Mouse (Mus musculus) fibroblast of lung, adult 2 months (primary cell): ENCODE data around the gene Krtap3-1.
"Not testable (repeated sequence)": the region's sequence is repeated elsewhere in the genome, so short reads cannot be mapped to it uniquely, and the experiment has no call there.

ENCODE experiments used
- DNase-seq: peaks from one replicate; pipeline ENCODE4 v3.0.0-alpha.2; 2011; ENCODE audit warnings: low read depth

Gene Krtap3-1

DNA sequence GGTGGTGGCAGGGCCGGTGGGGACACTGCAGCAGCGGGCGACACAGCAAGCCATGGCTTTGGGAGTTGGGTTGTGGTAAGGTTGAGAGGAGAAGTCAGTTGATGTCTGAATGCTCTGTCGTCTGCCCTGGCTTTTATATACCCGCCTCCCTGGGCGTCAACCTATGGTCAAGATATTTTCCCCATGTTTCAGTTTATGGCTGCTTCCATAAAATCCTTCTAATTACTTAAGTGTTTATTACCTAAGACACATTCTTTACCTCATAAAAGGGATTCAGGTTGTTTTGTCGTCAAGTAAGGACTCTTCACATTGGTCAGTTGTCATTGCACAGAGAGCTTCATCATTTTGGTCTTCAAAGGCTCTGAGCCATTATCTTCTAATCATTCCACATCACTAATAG lies at the start of gene Krtap3-1:
Gene Krtap3-1, minus strand, starts transcription at position 101 of the 400 bp plus-strand sequence.
- DNase-seq = no peak

GRCm38 (mm10) chr11:99614796-99615363 lies 48.5 kb upstream of the Krtap3-1 start, which contains the start of gene Krtap2-4:
Gene Krtap2-4, minus strand, starts transcription at chr11:99614846.
- DNase-seq = no peak

GRCm38 (mm10) chr11:99610089-99610488 lies 43.7 kb upstream of the Krtap3-1 start, which contains the start of gene Gm11937:
Gene Gm11937, minus strand, starts transcription at chr11:99610189.
- DNase-seq = not testable (repeated sequence)

GRCm38 (mm10) chr11:99609126-99609525 lies 42.7 kb upstream of the Krtap3-1 start:
- DNase-seq = no peak

DNA sequence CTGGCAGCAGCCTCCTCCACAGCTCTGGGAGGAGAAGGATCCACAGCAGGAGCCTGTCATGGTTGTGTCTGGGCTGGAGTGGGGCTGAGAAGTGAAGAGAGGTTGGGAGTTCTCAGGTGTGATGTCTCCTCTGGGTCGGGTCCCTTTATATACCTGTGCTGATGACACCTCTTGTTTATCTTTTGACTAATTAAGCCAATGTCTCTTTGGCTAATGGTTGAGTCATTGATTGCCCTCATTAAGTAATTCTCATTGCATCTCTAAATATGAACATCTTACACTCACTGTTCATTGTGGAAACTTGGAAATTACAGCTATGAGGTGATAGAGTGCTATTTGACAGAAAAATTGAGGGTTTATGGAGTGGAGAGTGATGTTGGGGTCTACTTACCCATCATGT lies 36.8 kb upstream of the Krtap3-1 start, which contains the start of gene Gm11938:
Gene Gm11938, minus strand, starts transcription at position 101 of the 400 bp plus-strand sequence.
- DNase-seq = not testable (repeated sequence)

- DNase-seq = not testable (repeated sequence)
Observed at GRCm38 (mm10) chr11:99597742-99598141, 31.3 kb upstream of the Krtap3-1 start, which contains the start of gene Krtap9-3. Gene Krtap9-3, minus strand, starts transcription at chr11:99598105.

GRCm38 (mm10) chr11:99590981-99591380 lies 24.6 kb upstream of the Krtap3-1 start, which contains the start of gene Krtap1-3:
Gene Krtap1-3, minus strand, starts transcription at chr11:99591339.
- DNase-seq = no peak

DNA sequence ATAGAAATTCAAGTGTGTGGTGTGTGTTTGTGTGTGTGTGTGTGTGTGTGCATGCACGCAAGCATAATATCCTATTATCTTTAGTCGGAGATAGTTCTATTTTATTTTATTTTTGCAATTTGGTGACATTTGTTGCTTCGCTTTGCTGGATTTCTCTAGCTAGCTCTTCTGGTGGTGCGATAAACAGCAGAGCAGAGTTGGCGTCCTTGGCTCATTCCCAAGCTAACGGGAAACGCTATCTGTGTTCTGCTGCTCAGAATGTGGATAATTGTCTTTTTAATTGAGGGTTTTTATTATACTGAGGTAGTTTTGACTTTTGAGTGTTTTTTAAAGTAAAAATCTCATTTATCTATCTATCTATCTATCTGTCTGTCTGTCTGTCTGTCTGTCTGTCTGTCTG lies 18.7 kb upstream of the Krtap3-1 start:
- no peak for DNase-seq

DNA sequence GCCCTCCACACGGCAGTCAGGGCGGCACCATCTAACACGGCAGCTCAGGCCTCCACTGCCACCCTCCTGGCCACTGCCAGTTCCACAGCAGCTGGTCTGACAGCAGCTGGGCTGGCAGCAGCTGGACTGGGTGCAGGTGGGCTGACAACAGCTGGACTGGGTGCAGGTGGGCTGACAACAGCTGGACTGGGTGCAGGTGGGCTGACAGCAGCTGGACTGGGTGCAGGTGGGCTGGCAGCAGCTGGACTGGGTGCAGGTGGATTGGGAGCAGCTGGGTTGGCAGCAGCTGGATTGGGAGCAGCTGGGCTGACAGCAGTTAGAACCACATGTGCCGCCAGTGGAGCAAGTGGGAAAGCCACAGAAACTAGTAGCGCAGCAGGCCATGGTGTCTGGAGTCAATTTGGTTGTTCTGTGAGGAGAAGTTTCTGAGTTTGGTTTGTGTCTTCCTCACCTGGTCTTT lies 16.8 kb upstream of the Krtap3-1 start, which contains the start of gene Krtap1-4:
Gene Krtap1-4, minus strand, starts transcription at position 410 of the 460 bp plus-strand sequence.
- no peak for DNase-seq

- DNase-seq = peak; percentile 75
Observed at GRCm38 (mm10) chr11:99581564-99581963, 15.1 kb upstream of the Krtap3-1 start.

DNA sequence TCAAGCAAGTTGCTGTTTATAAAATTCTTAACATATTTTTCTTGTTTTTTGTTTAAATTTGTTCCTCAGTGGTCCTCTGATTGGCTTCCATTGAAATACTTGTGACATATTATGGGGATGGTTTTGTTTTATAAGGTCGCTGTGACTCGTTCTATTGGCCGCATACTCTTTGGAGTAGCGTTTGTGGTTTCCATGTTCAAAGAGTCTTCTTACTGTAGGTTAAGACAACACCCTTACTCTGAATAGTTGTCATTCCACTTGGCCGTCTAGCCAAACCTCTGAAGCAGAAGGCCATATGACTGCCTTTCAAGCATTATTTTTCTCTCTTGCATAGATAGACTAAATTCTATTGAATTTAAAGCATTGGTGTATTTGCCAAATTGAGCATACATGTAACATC lies 14.6 kb upstream of the Krtap3-1 start:
- peak; percentile 44 for DNase-seq

GRCm38 (mm10) chr11:99580636-99581035 lies 14.2 kb upstream of the Krtap3-1 start, which contains the start of gene Krtap1-5:
Gene Krtap1-5, minus strand, starts transcription at chr11:99581016.
- peak; percentile 14 for DNase-seq

DNA sequence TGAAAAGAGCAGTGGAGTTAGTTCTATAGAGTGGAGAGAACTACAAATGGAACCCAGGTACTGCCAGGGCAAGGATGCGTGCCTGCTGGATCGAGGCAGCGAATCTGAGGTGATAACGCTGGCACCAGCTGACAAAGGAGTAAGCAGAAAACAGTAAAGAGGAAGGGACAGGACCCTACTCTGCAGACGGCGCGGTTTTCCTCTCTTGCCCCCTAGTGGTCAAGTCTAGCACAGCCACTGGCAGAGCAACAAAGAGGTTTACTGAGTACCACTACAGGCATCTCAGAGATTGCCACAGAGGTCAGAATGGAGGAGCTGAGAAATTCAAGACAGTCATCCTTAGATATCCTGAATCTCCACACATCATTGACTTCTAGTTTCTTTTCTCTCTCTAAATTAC lies 7.7 kb upstream of the Krtap3-1 start:
- peak; percentile 44 for DNase-seq

DNA sequence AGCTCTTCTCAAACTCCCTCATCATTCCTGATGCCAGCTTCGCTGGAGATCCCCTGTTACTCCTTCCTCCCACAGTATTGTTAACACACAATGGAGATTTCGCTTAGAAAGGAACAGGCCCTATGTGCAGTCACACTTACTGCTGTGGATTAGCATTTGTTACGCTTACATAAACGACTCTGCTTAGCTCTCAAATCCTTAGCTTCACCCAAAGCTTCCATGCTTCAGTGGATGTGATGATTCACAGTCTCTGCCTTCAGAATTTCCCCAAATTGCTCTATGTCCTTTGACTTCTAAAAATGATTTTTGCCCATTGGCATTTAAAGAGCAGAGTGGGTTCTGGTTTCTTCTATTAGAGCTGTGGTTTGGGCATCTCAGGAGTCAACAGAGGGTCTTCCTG lies 6.7 kb upstream of the Krtap3-1 start:
- no peak for DNase-seq

DNA sequence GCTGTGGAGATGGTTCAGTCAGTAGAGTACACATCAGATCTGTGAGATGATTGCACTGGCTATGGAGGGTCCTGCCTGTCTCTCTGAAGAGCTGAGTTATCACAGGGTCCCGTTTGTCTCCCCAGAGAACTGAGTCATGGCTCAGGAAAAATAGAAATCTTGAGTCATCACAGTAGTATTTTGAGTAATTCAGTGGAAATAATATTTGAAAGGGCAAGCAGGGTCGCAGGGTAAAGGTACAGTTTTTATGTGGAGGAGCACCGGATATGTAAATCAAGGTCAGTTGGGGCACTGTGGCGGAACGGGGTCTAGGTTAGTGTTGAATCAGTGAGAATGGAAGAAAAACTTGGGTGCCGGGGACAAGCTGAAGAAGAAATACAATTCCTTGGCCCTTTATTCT lies 3.9 kb downstream of the Krtap3-1 start:
- DNase-seq = no peak

GRCm38 (mm10) chr11:99559366-99559765 lies 7.1 kb downstream of the Krtap3-1 start, which contains the start of gene Gm11939:
Gene Gm11939, minus strand, starts transcription at chr11:99559466.
- DNase-seq = no peak

DNA sequence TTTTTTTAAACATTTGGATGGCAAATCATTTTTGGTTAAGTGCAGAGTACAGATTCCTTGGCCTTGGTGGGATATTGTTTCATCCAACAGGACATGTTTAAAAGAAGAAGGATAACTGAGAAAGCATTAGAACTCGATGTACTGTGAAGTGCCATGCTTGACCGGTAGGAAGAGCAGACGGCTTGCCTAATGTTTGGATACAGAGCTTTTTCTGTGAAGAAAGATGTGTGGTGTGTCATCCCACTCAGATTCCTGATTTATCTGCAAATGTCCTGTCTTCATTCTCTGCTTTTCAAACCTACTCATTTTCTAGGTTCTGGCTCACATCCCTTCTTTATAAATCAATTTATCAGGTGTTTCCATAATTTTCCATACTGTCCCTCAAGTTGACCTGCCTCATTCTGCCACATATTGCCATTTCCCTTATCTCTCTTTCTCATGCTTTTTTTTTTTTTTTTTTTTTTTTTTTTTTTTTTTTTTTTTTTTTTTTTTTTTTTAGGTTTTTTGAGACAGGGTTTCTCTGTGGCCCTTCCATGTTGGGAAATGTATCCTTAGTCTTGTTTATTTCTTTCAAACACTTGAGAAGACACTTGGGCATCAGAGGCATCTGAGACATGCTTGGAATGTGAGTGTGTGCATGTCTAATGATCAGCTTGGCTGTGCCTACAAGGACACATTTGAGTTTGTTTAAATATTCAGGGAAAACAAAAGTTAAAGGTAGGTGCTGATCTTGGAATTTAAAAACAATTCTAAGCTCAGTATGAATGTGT lies 8.3 kb downstream of the Krtap3-1 start:
- DNase-seq = no peak

GRCm38 (mm10) chr11:99556753-99557152 lies 9.7 kb downstream of the Krtap3-1 start, which contains the start of gene Krtap3-2:
Gene Krtap3-2, minus strand, starts transcription at chr11:99556853.
- DNase-seq = no peak

DNA sequence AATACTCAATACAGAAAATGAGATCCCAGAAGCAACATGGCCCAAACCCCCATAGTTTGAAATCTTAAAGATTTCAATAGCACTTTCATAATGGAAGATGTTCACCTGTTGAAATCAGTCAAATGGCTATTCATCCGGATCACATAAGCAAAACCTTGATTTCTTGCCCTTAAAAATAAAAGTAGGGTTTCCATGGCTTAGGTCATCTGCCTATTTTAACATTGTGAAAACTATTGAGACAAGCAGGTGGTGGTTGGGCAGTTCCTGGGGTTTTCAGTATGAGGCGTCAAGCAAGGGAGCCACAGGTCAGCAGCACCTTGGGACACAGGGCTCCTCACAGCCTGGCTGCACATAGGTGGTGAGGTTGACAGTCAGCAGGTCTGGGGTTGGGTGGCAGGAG lies 10.2 kb downstream of the Krtap3-1 start:
- DNase-seq = no peak

DNA sequence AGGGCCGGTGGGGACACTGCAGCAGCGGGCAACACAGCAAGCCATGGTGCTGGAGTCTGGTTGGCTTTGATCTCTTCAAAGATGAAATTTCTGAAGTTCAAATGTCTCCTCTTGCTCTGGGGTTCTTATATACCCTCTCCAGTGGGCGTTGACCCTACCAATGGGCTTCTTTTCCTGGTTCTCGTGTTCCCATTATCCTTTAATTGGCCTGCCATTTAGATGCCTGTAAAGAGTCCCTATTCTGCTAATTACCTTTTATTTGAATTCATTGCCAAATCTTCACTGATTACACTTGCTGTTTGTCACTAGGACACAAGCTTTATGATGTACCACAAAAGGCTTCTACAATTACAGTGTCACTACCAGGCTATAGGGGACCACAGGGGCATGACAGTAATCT lies 15.7 kb downstream of the Krtap3-1 start, which contains the start of gene Krtap3-3:
Gene Krtap3-3, minus strand, starts transcription at position 101 of the 400 bp plus-strand sequence.
- no peak for DNase-seq

DNA sequence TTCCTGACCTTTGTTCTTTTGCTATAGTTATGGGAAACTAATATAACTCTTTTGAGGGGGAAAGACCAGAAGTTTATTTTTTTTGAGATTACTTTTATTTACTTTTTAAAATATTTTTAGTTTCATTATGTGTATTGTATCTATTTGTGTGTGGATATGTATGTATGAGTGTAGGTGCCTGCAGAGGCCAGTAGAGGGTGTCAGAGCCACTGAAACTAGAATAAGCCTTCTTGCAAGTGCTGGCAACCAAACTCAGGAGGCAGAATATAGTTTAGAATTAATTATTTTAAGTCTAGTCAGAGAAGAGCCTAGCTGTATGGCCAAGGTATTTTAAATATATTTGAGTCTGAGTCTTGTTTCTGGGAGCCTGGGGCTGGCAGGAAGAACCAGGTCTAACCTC lies 18.5 kb downstream of the Krtap3-1 start:
- no peak for DNase-seq

- DNase-seq = peak; percentile 16
Observed at GRCm38 (mm10) chr11:99539721-99540120, 26.7 kb downstream of the Krtap3-1 start.
